Mouse (Mus musculus): ENCODE results near the gene Cst3. TPM values are rescaled to one million over a fixed set of nuclear protein-coding genes. Genes with fewer than 3 reads are reported as not detected.

Cst3 gene
- polyA plus RNA-seq (2015; fragmentation: Nextera tagmentation; extraction: Ambion mirVana): 550 and 644 TPM in 2 replicates

GRCm38 (mm10) chr2:148875335-148875811 lies at the start of gene Cst3:
Gene Cst3, minus strand, starts transcription at chr2:148875692.
- Histone ChIP-seq H3K9me3 (replicated peaks; ENCODE audit: control insufficient read depth, low read length, poor library complexity, severe bottlenecking) (no peaks in the 10 kb centered on the region), H3K27ac (ENCODE audit: low read length) (peak within 1 kb of the TSS; percentile 86), H3K27me3 (ENCODE audit: control insufficient read depth, insufficient read depth, low read depth, low read length) (no peaks in the 10 kb centered on the region), H3K4me3 (ENCODE audit: low read depth, low read length) (peak within 1 kb of the TSS; percentile 96), H3K9ac (ENCODE audit: low read depth, low read length) (peak within 1 kb of the TSS; percentile 93), H3K4me1 (ENCODE audit: control insufficient read depth, insufficient read depth, low read length) (peaks cover 24% of the 10 kb centered on the region), H3K36me3 (ENCODE audit: control insufficient read depth, insufficient read depth, low read length) (peaks cover 10% of the 10 kb centered on the region; the same call in 1 of the 2 replicates), H3K4me2 (ENCODE audit: low read length) (peak within 1 kb of the TSS; percentile 89)
- under 1% methylated on average over 19 of the region's 19 CpGs for WGBS
- ATAC-seq: peak; percentile 97

DNA sequence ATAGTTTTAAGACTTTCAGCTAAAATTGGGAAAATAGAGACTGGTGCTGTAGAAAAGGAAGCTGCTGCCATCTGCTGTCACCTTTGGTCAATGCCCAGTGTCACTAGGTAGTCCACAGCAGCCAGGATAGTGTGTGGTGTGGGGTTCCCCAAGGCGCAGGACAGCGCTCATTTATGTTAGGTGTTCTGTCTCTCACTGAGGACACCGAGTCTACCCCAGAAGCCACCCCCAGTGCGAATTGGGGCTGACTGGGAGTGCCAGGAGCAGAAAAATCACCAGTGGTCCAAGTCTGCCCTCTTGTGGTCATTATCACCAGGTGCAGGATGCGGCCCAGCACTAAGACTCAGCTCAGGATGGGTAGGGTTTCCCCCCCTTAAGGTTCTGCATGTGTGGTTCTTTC lies 26.8 kb upstream of the Cst3 start:
- peak; percentile 88 for ATAC-seq
- no peak overlapping the region; the same call in 1 of the 2 replicates for H3K4me2 ChIP-seq (ENCODE audit: low read length)

GRCm38 (mm10) chr2:148900305-148900704 lies 24.8 kb upstream of the Cst3 start:
- no peaks in the 10 kb centered on the region for H3K9me3 ChIP-seq (replicated peaks; ENCODE audit: control insufficient read depth, low read length, poor library complexity, severe bottlenecking)
- no peaks in the 10 kb centered on the region for H3K4me1 ChIP-seq (ENCODE audit: control insufficient read depth, insufficient read depth, low read length)
- H3K27me3 ChIP-seq (ENCODE audit: control insufficient read depth, insufficient read depth, low read depth, low read length): no peaks in the 10 kb centered on the region
- 73% methylated on average over 4 of the region's 4 CpGs for WGBS
- no peak overlapping the region for H3K27ac ChIP-seq (ENCODE audit: low read length)
- no peaks in the 10 kb centered on the region for H3K36me3 ChIP-seq (ENCODE audit: control insufficient read depth, insufficient read depth, low read length)
- H3K4me2 ChIP-seq (ENCODE audit: low read length): no peak overlapping the region
- H3K9ac ChIP-seq (ENCODE audit: low read depth, low read length): no peak overlapping the region
- no peak overlapping the region for H3K4me3 ChIP-seq (ENCODE audit: low read depth, low read length)
- ATAC-seq: no peak

More for the DNA sequence above, 26.8 kb upstream of the Cst3 start:
- 11% methylated on average over 5 of the region's 5 CpGs for WGBS
- Histone ChIP-seq H3K36me3 (ENCODE audit: control insufficient read depth, insufficient read depth, low read length) (no peaks in the 10 kb centered on the region), H3K9me3 (replicated peaks; ENCODE audit: control insufficient read depth, low read length, poor library complexity, severe bottlenecking) (no peaks in the 10 kb centered on the region), H3K4me3 (ENCODE audit: low read depth, low read length) (no peak overlapping the region), H3K9ac (ENCODE audit: low read depth, low read length) (no peak overlapping the region), H3K27me3 (ENCODE audit: control insufficient read depth, insufficient read depth, low read depth, low read length) (no peaks in the 10 kb centered on the region), H3K27ac (ENCODE audit: low read length) (no peak overlapping the region), H3K4me1 (ENCODE audit: control insufficient read depth, insufficient read depth, low read length) (no peaks in the 10 kb centered on the region)

- Histone ChIP-seq H3K4me2 (ENCODE audit: low read length) (no peak overlapping the region), H3K4me3 (ENCODE audit: low read depth, low read length) (no peak overlapping the region), H3K4me1 (ENCODE audit: control insufficient read depth, insufficient read depth, low read length) (no peaks in the 10 kb centered on the region), H3K27ac (ENCODE audit: low read length) (no peak overlapping the region), H3K9ac (ENCODE audit: low read depth, low read length) (no peak overlapping the region), H3K9me3 (replicated peaks; ENCODE audit: control insufficient read depth, low read length, poor library complexity, severe bottlenecking) (no peaks in the 10 kb centered on the region), H3K27me3 (ENCODE audit: control insufficient read depth, insufficient read depth, low read depth, low read length) (no peaks in the 10 kb centered on the region), H3K36me3 (ENCODE audit: control insufficient read depth, insufficient read depth, low read length) (no peaks in the 10 kb centered on the region)
- 76% methylated on average over 1 of the region's 1 CpGs for WGBS
- no peak for ATAC-seq
Observed at GRCm38 (mm10) chr2:148896219-148896618, 20.7 kb upstream of the Cst3 start.

GRCm38 (mm10) chr2:148893107-148893506 lies 17.6 kb upstream of the Cst3 start:
- peaks cover 8% of the 10 kb centered on the region for H3K4me1 ChIP-seq (ENCODE audit: control insufficient read depth, insufficient read depth, low read length)

GRCm38 (mm10) chr2:148890021-148890851 lies 14.7 kb upstream of the Cst3 start:
- Histone ChIP-seq H3K27me3 (ENCODE audit: control insufficient read depth, insufficient read depth, low read depth, low read length) (no peaks in the 10 kb centered on the region), H3K9ac (ENCODE audit: low read depth, low read length) (no peak overlapping the region), H3K27ac (ENCODE audit: low read length) (peak overlapping the region; percentile 73), H3K9me3 (replicated peaks; ENCODE audit: control insufficient read depth, low read length, poor library complexity, severe bottlenecking) (no peaks in the 10 kb centered on the region), H3K4me3 (ENCODE audit: low read depth, low read length) (no peak overlapping the region), H3K4me2 (ENCODE audit: low read length) (no peak overlapping the region), H3K4me1 (ENCODE audit: control insufficient read depth, insufficient read depth, low read length) (peaks cover 8% of the 10 kb centered on the region), H3K36me3 (ENCODE audit: control insufficient read depth, insufficient read depth, low read length) (no peaks in the 10 kb centered on the region)
- WGBS: 11% methylated on average over 5 of the region's 5 CpGs
- ATAC-seq: peak; percentile 92

More at GRCm38 (mm10) chr2:148893107-148893506, 17.6 kb upstream of the Cst3 start:
- H3K4me3 ChIP-seq (ENCODE audit: low read depth, low read length): no peak overlapping the region
- no peaks in the 10 kb centered on the region for H3K9me3 ChIP-seq (replicated peaks; ENCODE audit: control insufficient read depth, low read length, poor library complexity, severe bottlenecking)
- no peak overlapping the region for H3K9ac ChIP-seq (ENCODE audit: low read depth, low read length)
- no peaks in the 10 kb centered on the region for H3K36me3 ChIP-seq (ENCODE audit: control insufficient read depth, insufficient read depth, low read length)
- H3K27me3 ChIP-seq (ENCODE audit: control insufficient read depth, insufficient read depth, low read depth, low read length): no peaks in the 10 kb centered on the region
- no peak overlapping the region for H3K27ac ChIP-seq (ENCODE audit: low read length)
- H3K4me2 ChIP-seq (ENCODE audit: low read length): no peak overlapping the region
- no peak for ATAC-seq

- no peak overlapping the region for H3K4me2 ChIP-seq (ENCODE audit: low read length)
- WGBS: 17% methylated on average over 3 of the region's 3 CpGs
- H3K27me3 ChIP-seq (ENCODE audit: control insufficient read depth, insufficient read depth, low read depth, low read length): no peaks in the 10 kb centered on the region
- peak; percentile 66 for ATAC-seq
- H3K9ac ChIP-seq (ENCODE audit: low read depth, low read length): no peak overlapping the region
- H3K4me1 ChIP-seq (ENCODE audit: control insufficient read depth, insufficient read depth, low read length): peaks cover 8% of the 10 kb centered on the region
- H3K4me3 ChIP-seq (ENCODE audit: low read depth, low read length): no peak overlapping the region
- H3K36me3 ChIP-seq (ENCODE audit: control insufficient read depth, insufficient read depth, low read length): no peaks in the 10 kb centered on the region
- H3K27ac ChIP-seq (ENCODE audit: low read length): peak overlapping the region; percentile 73
- H3K9me3 ChIP-seq (replicated peaks; ENCODE audit: control insufficient read depth, low read length, poor library complexity, severe bottlenecking): no peaks in the 10 kb centered on the region
Observed at GRCm38 (mm10) chr2:148889331-148890010, 14.0 kb upstream of the Cst3 start.

GRCm38 (mm10) chr2:148888872-148889271 lies 13.4 kb upstream of the Cst3 start:
- WGBS: 59% methylated on average over 3 of the region's 3 CpGs

GRCm38 (mm10) chr2:148884738-148885137 lies 9.2 kb upstream of the Cst3 start:
- Histone ChIP-seq H3K4me3 (ENCODE audit: low read depth, low read length) (no peak overlapping the region), H3K4me1 (ENCODE audit: control insufficient read depth, insufficient read depth, low read length) (peaks cover 2% of the 10 kb centered on the region; the same call in 1 of the 2 replicates), H3K9me3 (replicated peaks; ENCODE audit: control insufficient read depth, low read length, poor library complexity, severe bottlenecking) (no peaks in the 10 kb centered on the region), H3K27ac (ENCODE audit: low read length) (no peak overlapping the region), H3K4me2 (ENCODE audit: low read length) (no peak overlapping the region), H3K27me3 (ENCODE audit: control insufficient read depth, insufficient read depth, low read depth, low read length) (no peaks in the 10 kb centered on the region), H3K9ac (ENCODE audit: low read depth, low read length) (no peak overlapping the region), H3K36me3 (ENCODE audit: control insufficient read depth, insufficient read depth, low read length) (no peaks in the 10 kb centered on the region)
- peak; percentile 45; the same call in 1 of the 2 replicates for ATAC-seq

More at GRCm38 (mm10) chr2:148888872-148889271, 13.4 kb upstream of the Cst3 start:
- H3K9ac ChIP-seq (ENCODE audit: low read depth, low read length): no peak overlapping the region
- no peak overlapping the region for H3K4me2 ChIP-seq (ENCODE audit: low read length)
- ATAC-seq: no peak
- H3K27me3 ChIP-seq (ENCODE audit: control insufficient read depth, insufficient read depth, low read depth, low read length): no peaks in the 10 kb centered on the region
- no peak overlapping the region for H3K4me3 ChIP-seq (ENCODE audit: low read depth, low read length)
- peak overlapping the region; percentile 48 for H3K27ac ChIP-seq (ENCODE audit: low read length)
- H3K4me1 ChIP-seq (ENCODE audit: control insufficient read depth, insufficient read depth, low read length): peaks cover 8% of the 10 kb centered on the region
- H3K9me3 ChIP-seq (replicated peaks; ENCODE audit: control insufficient read depth, low read length, poor library complexity, severe bottlenecking): no peaks in the 10 kb centered on the region
- H3K36me3 ChIP-seq (ENCODE audit: control insufficient read depth, insufficient read depth, low read length): no peaks in the 10 kb centered on the region

Data from midbrain, embryonic 16.5 days (tissue).